Mouse (Mus musculus): ENCODE measurements around the gene Dnah17. TPM values are rescaled to one million over a fixed set of nuclear protein-coding genes. Genes with fewer than 3 reads are reported as not detected.
A peak's percentile ranks its signal among the peaks of the same experiment; 100 is the strongest.

The Dnah17 gene
- total RNA-seq, 2 experiments from 2014 or later, result not detected

GRCm38 (mm10) chr11:118003176-118003575, 127.3 kb downstream of the Dnah17 start:
- ATAC-seq (replicated peaks; ENCODE audit: low FRiP score, poor library complexity, severe bottlenecking), result no peak

GRCm38 (mm10) chr11:118000565-118001215, 129.7 kb downstream of the Dnah17 start:
- peak; percentile 90 for ATAC-seq (replicated peaks; ENCODE audit: low FRiP score, poor library complexity, severe bottlenecking)

GRCm38 (mm10) chr11:118000083-118000482, 130.4 kb downstream of the Dnah17 start:
- no peak for ATAC-seq (replicated peaks; ENCODE audit: low FRiP score, poor library complexity, severe bottlenecking)

GRCm38 (mm10) chr11:117999260-117999934, 131.0 kb downstream of the Dnah17 start:
- ATAC-seq (replicated peaks; ENCODE audit: low FRiP score, poor library complexity, severe bottlenecking), result no peak

GRCm38 (mm10) chr11:117998356-117998755, 132.1 kb downstream of the Dnah17 start:
- no peak for ATAC-seq (replicated peaks; ENCODE audit: low FRiP score, poor library complexity, severe bottlenecking)

- no peak for ATAC-seq (replicated peaks; ENCODE audit: low FRiP score, poor library complexity, severe bottlenecking)
Measured at GRCm38 (mm10) chr11:117997085-117997484, 133.3 kb downstream of the Dnah17 start.

- ATAC-seq (replicated peaks; ENCODE audit: low FRiP score, poor library complexity, severe bottlenecking), result no peak
Measured at GRCm38 (mm10) chr11:117996066-117996465, 134.4 kb downstream of the Dnah17 start.

- no peak for ATAC-seq (replicated peaks; ENCODE audit: low FRiP score, poor library complexity, severe bottlenecking)
Measured at GRCm38 (mm10) chr11:117995661-117996060, 134.8 kb downstream of the Dnah17 start.

GRCm38 (mm10) chr11:117995255-117995654, 135.2 kb downstream of the Dnah17 start:
- no peak for ATAC-seq (replicated peaks; ENCODE audit: low FRiP score, poor library complexity, severe bottlenecking)

GRCm38 (mm10) chr11:117994250-117995057, 136.0 kb downstream of the Dnah17 start:
- no peak for ATAC-seq (replicated peaks; ENCODE audit: low FRiP score, poor library complexity, severe bottlenecking)

GRCm38 (mm10) chr11:117993190-117994175, 137.0 kb downstream of the Dnah17 start:
- no peak for ATAC-seq (replicated peaks; ENCODE audit: low FRiP score, poor library complexity, severe bottlenecking)

- no peak for ATAC-seq (replicated peaks; ENCODE audit: low FRiP score, poor library complexity, severe bottlenecking)
Measured at GRCm38 (mm10) chr11:117991502-117992470, 138.6 kb downstream of the Dnah17 start.

- no peak for ATAC-seq (replicated peaks; ENCODE audit: low FRiP score, poor library complexity, severe bottlenecking)
Measured at GRCm38 (mm10) chr11:117989926-117990325, 140.5 kb downstream of the Dnah17 start.

GRCm38 (mm10) chr11:117989241-117989640, 141.2 kb downstream of the Dnah17 start:
- ATAC-seq (replicated peaks; ENCODE audit: low FRiP score, poor library complexity, severe bottlenecking), result no peak

GRCm38 (mm10) chr11:117987968-117988367, 142.5 kb downstream of the Dnah17 start:
- ATAC-seq (replicated peaks; ENCODE audit: low FRiP score, poor library complexity, severe bottlenecking), result peak; percentile 33; the same call in 1 of the 2 replicates

- ATAC-seq (replicated peaks; ENCODE audit: low FRiP score, poor library complexity, severe bottlenecking), result peak; percentile 55
Measured at GRCm38 (mm10) chr11:117987032-117987451, 143.4 kb downstream of the Dnah17 start.

GRCm38 (mm10) chr11:117986126-117987031, 144.1 kb downstream of the Dnah17 start, which contains the start of gene Pgs1:
Pgs1 (plus strand) TSS chr11:117986292.
- ATAC-seq (replicated peaks; ENCODE audit: low FRiP score, poor library complexity, severe bottlenecking), result peak; percentile 87

All from erythroid progenitor cell, adult 5-6 weeks (primary cell).